Mouse (Mus musculus) liver, embryonic 14 days (tissue): ENCODE measurements around the gene Nop2. TPM values are rescaled to one million over a fixed set of nuclear protein-coding genes. Genes with fewer than 3 reads are reported as not detected.

ENCODE experiments used
- polyA plus RNA-seq: library from polyadenylated mRNA; depleted of rRNA; stranded (reverse); fragments of >200 nt; gene quantifications from 2 replicates; pipeline ENCODE4 v1.2.3, GENCODE M21; 2012; rRNA removed

Gene Nop2
- polyA plus RNA-seq = 24.5 and 26.9 TPM in 2 replicates

GRCm38 (mm10) chr6:125131302-125132156, at the start of gene Nop2:
TSS of gene Nop2 (plus strand) at chr6:125131909.

GRCm38 (mm10) chr6:125095391-125096278, 36.1 kb upstream of the Nop2 start, which contains the start of gene Chd4:
TSS of gene Chd4 (plus strand) at chr6:125095981.

DNA sequence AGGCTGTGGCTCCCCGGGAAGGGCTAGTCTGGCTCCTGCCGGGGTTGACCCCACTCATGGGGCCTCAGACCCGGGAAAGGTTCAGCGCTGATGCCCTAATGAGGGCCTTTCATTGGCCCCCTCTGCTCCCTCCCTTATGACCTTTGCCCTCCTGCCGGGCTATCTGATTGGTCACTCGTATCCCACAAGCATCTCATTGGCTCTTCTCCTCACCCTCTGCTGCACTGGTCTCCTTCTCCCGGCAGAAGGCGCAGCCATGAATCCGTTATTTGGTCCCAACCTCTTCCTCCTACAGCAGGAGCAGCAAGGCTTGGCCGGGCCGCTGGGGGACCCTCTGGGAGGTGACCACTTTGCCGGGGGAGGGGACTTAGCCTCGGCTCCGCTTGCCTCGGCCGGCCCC, 13.3 kb downstream of the Nop2 start, which contains the start of gene Iffo1:
TSS of gene Iffo1 (plus strand) at position 241 of the 400 bp plus-strand sequence.

DNA sequence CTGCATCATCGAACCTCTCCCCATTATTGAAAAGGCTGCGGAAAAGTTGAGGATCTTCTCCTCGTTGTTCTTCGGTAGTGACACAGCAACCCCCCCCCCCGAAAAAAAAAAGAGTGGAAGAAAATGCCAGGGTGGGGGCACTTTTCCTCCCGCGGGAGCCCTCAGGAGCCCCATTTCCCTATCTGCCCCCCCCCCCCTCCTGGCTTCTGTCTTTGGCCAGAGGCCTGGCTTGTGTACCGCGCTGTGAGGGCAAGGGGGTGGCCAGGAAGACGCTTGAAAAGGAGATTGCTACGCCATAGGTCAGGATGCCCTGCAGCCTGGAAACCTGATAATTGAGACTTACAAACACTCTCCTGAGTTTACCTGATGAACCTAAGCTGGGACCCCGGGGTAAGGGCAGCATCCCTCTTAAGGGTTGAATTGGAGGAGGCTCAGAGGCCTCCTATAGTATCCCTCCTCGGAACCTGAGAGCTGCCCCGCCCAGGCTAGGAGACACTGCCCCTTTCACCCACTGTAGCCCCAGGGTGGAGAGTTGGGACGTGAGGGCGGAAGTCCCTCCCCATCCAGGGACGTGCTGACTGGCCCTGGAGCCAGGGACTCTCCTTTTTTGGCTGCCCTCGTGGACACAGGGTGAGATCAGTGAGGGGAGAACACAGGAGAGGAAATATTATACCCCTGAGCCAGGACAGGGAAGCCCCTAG, 34.5 kb downstream of the Nop2 start, which contains the start of gene Gapdh:
TSS of gene Gapdh (minus strand) at position 417 of the 701 bp plus-strand sequence.

GRCm38 (mm10) chr6:125191332-125192015, 59.8 kb downstream of the Nop2 start, which contains the start of the genes Ncapd2 and Mrpl51:
TSS of gene Ncapd2 (minus strand) at chr6:125191701.
TSS of gene Mrpl51 (plus strand) at chr6:125191801.

Other genes with a start within 250 kb of the Nop2 start
- 0.05 and 0.08 TPM in 2 replicates for gene Cd4, start 243.7 kb upstream of the Nop2 start, polyA plus RNA-seq
- 0.09 and 0.11 TPM in 2 replicates for gene Lag3, start 220.2 kb upstream of the Nop2 start, polyA plus RNA-seq
- gene Ptms, start 211.8 kb upstream of the Nop2 start, polyA plus RNA-seq = 107 and 113 TPM in 2 replicates
- gene Mlf2, start 200.5 kb upstream of the Nop2 start, polyA plus RNA-seq = 79.5 and 83.4 TPM in 2 replicates
- gene Cops7a, start 166.4 kb upstream of the Nop2 start, polyA plus RNA-seq = 48.8 and 56.1 TPM in 2 replicates
- gene Pianp, start 135.2 kb upstream of the Nop2 start, polyA plus RNA-seq = 0.03 TPM in 2 replicates
- gene Zfp384, start 122.8 kb upstream of the Nop2 start, polyA plus RNA-seq = 18.1 and 21.6 TPM in 2 replicates
- gene Ing4, start 92.1 kb upstream of the Nop2 start, polyA plus RNA-seq = 16.7 and 18.7 TPM in 2 replicates
- 2.5 and 3.8 TPM in 2 replicates for gene Acrbp, start 82.2 kb upstream of the Nop2 start, polyA plus RNA-seq
- 1.1 and 1.9 TPM in 2 replicates for gene Lpar5, start 64.0 kb upstream of the Nop2 start, polyA plus RNA-seq
- gene Chd4, start 35.9 kb upstream of the Nop2 start, polyA plus RNA-seq = 24.7 and 28.3 TPM in 2 replicates
- gene Iffo1, start 13.3 kb downstream of the Nop2 start, polyA plus RNA-seq = 5.8 and 6.3 TPM in 2 replicates
- 1,650 and 2,016 TPM in 2 replicates for gene Gapdh, start 34.6 kb downstream of the Nop2 start, polyA plus RNA-seq
- 121 and 141 TPM in 2 replicates for gene Ncapd2, start 59.8 kb downstream of the Nop2 start, polyA plus RNA-seq
- gene Mrpl51, start 59.9 kb downstream of the Nop2 start, polyA plus RNA-seq = 53.6 and 57.5 TPM in 2 replicates
- 3.4 and 3.6 TPM in 2 replicates for gene Vamp1, start 83.6 kb downstream of the Nop2 start, polyA plus RNA-seq
- 4.1 and 4.3 TPM in 2 replicates for gene Tapbpl, start 100.0 kb downstream of the Nop2 start, polyA plus RNA-seq
- 0.52 and 0.83 TPM in 2 replicates for gene Cd27, start 105.1 kb downstream of the Nop2 start, polyA plus RNA-seq
- 0.03 TPM in 1 of 2 replicates, not detected in the other for gene Tuba3a, start 154.1 kb downstream of the Nop2 start, polyA plus RNA-seq
- 10.4 and 14.8 TPM in 2 replicates for gene Ltbr, start 182.0 kb downstream of the Nop2 start, polyA plus RNA-seq
- gene Scnn1a, start 188.8 kb downstream of the Nop2 start, polyA plus RNA-seq = 0.24 and 0.32 TPM in 2 replicates
- gene Tnfrsf1a, start 217.5 kb downstream of the Nop2 start, polyA plus RNA-seq = 14.7 and 18.1 TPM in 2 replicates
- 0.35 and 0.48 TPM in 2 replicates for gene Plekhg6, start 248.9 kb downstream of the Nop2 start, polyA plus RNA-seq